Mouse (Mus musculus) layer of hippocampus, postnatal 14 days (tissue): Measurements from ENCODE around the gene Lgals1. TPM values are rescaled to one million over a fixed set of nuclear protein-coding genes. Genes with fewer than 3 reads are reported as not detected.

ENCODE experiments used
- DNase-seq, 2 experiments: peaks; one replicate each; pipeline ENCODE4 v3.0.0; 2021 to 2022; ENCODE audit warnings: low spot score in 2 of 2, mixed read lengths in 1 of 2
- total RNA-seq, 2 experiments: library from RNA; stranded (reverse); gene quantifications; 2 replicates each; pipeline ENCODE4 v1.2.3; 2021

Gene Lgals1
- total RNA-seq, 2 experiments from 2014 or later = 15.3 to 27.0 TPM

DNA sequence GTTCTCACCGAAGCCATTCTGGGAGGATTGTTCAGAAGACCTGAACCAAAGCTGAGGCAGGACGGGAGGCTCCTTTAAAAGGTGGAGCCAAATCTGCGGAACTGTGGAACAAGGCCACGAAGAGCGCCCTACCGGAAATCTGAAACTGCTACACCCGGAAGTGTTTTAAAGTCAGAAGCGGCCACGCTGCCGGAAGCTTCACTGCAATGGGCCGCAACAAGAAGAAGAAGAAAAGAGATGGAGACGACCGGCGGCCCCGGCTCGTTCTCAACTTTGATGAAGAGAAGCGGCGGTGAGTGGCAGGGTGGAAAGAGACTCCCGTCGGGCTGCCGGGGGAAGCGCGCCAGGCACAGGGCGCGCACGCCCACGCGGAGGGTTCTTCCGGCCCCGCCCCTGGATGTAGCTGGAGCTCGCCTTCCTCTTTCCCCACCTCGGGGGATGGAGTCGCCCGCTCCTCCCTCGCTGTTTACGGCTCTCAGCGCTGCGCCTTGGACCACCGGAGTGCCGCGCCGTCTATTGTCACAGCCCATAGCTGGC lies 8.3 kb downstream of the Lgals1 start, which contains the start of gene Nol12:
Gene Nol12 (plus strand): TSS at position 150 of the 537 bp plus-strand sequence.
- DNase-seq = peak; percentile 89 to 93

DNA sequence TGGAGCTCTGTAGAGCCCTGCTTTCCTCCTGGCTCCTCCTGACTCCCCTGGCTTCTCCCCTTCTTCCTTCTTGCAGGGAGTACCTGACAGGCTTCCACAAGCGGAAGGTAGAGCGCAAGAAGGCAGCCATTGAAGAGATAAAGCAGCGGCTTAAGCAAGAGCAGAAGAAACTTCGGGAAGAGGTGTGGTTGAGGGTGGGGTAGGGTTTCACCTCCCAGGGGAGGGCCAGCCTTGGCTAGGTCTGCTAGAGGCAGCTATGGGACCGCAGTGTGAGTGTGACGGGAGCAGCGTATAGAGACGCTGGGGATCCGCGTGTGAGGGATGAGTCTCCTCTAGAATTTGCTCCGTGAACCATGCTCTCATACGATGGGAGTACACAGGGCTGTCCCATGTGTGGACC lies 9.9 kb downstream of the Lgals1 start:
- no peak for DNase-seq

DNA sequence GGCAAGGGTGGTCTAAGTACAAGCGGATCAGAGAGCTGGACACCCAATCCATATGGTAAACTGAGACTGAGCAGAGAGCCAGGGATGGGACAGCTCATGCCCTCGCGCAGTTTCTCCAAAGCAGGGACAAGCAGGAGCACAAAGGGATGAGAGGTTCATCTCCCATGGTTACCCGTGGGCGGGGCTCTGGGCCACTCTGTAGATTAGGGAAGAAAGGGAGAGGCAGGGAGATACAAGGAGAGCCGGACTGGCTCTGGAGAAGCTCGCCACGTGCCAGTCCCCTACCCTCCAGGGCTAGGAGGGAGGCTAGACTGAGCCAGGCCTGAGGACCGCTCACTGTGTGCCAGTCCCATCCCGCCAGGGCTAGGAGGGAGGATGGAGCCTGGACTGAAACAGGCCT lies 10.8 kb downstream of the Lgals1 start:
- DNase-seq = no peak

DNA sequence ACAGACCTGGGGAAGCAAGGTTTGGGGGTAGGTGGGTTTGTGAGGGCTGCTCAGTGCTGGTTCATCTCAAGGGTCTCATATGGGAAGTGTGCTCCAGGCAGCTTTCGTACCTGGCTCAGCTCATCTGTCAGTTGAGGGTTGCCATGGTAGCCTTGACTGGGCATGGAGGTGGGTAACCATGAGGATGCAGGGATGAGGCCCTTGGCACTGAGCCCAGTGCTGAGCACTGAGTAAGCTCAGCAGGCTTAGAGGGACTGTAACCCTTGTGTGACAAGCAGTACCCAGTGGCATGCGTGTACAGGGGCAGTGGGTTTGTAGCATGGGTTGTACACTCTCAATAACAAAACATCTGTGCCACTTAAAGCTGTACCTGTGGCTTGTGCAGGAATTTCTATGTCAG lies 11.4 kb downstream of the Lgals1 start:
- DNase-seq = no peak

DNA sequence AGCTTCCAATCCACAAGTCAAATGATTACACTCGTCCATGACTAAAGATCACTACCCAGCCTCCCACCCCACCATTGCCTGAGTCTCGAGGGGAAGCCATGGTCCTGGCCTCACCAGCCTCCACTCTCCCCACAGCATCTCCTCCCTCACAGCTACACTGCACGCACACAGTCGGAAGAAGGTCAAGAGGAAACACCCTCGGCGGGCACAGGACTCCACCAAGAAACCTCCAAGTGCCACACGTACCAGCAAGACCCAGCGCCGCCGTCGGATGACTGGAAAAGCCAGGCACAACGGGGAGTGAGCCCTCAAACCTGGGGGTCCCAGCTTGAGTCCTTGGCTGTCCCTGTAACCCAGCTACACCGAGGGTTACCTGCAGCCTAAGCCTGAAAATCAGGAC lies 13.8 kb downstream of the Lgals1 start:
- DNase-seq = no peak

DNA sequence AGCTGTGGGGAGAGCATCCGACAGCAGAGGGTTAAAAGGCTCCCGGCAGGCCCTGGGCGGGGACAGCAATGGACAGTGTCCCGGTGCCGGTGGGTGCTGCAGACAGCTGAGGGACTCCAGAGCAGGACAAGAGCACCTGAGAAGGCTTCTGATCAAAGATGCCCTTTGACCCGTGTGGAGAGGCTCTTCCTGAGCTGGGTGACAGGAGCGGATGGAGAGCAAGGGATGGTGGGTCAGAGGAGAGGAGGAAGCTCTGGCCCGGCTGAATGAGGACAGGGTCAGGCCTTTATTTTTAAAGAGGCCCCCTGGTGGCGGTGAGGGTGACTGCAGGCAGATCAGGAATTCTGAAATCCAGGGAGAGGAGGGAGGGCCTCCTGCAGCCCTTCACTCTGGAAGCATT lies 16.1 kb downstream of the Lgals1 start:
- peak; percentile 84 for DNase-seq

DNA sequence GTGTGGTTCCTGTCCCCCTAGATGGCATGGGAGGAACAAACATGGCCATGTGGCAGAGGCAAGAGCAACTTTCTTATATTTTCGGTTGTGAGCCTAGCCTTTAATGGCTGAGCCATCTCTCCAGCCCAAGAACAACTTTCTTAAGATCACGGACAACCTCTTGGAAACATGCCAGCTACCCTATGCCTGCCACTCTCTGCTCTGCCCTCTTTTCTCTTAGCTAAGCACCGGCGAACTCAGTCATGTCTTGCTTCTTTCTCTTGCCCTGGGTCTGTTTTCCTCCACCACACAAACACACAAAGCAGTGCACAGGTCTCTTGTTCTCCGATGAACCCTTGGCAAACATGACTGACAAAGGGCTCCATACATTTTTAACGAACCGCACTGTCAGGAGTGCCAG lies 19.7 kb downstream of the Lgals1 start:
- DNase-seq = no peak

DNA sequence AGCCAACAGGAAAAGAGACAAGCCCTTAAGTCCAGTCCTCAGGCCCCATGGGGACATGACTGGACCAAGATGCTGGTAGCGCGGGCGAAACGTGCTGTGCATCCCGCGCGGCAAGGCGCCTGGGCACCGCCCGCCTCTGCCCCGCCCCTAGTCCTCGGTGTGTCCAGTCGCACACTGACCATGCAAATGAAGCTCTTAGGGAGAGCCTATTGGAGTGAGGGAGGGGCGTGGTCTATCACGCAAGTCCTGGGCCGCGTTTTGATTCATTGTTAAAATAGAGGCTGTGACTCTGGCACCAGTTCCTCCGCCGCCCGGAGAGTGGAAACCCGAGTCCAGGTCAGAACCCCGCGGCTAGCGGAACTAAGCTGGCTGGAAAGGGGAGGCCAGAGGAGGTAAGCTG lies 21.1 kb downstream of the Lgals1 start, which contains the start of gene Triobp:
Gene Triobp (plus strand): TSS at position 68 of the 400 bp plus-strand sequence.
- peak; percentile 66 to 91 for DNase-seq

DNA sequence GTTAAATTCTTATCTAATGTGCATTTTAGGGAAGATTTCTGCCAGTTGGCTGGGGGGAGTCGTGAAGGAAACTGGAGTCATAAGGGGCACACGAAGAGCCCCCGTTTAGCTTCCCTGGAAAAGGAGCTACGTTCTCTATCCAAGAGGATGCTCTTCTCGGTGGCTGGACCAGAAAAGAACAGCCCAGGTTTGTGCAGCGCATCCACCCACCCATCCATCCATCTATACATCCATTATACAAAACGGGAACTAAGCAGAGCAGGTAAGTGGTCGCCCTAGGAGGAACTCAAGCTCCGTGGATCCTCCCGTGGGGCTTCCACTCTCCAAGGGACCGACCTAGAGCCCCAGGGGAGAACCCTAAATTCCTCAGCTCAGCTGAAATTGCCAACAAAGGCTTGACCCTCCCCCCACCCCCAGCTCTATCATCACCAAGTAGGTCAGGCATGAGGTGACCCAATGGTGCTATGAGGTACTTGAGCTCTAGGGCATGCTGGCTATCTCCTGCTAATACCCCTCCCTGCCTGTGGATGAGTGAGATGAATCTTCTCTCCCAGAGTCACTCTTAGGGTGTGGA lies 21.7 kb downstream of the Lgals1 start:
- DNase-seq = no peak

DNA sequence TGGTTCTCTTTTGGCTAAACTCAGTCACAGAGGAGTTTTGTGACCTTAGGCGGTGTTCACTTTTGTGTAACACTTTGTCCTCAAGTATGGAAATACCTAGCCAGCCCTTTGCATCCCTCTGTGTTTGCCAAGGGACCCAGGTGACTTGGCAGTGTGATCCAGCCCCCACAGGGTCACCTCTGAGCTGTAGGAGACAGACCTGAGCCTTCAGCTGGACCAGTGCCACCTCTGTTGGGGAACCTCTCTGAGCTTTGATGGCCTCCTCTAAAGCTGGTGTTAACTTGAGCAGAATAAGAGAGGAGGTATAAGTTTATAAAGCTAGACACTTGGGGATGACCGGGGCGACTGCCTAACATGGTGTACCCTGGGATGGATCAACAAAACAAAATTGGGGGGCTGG lies 22.4 kb downstream of the Lgals1 start:
- DNase-seq = no peak

DNA sequence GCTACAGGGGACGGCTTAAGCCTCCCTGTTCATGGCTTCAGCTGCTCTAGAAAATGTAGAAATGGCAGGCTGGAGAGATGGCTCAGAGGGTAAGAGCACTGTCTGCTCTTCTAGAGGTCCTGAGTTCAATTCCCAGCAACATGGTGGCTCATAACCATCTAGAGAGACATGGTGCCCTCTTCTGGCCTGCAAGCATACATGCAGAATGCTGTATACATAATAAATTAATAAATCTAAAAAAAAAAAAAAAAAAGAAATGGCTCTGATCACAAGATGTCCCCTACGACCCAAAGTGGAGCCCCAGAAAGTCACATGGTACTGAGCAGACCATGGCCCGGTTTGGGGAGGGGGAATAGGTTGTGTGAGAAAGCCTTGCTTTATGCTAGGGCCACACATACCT lies 29.1 kb downstream of the Lgals1 start:
- DNase-seq = no peak

DNA sequence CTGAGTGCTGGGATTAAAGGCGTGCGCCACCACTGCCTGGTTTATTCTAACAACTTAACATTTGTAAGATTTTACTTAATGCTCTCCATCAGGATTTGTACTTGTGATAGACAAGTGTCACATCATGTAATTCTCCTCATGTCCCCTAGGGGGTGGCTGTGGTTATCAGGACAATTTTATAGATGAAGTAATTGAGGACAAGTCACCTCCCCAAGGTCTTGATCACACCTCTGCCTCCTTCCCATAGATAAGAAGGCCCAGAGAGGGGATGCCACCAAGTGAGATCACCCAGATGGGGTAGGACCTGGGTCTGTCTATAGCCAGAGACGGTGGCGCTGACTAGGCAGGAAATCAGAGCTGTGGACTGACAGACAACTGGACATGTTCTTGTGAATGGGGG lies 29.8 kb downstream of the Lgals1 start:
- DNase-seq = no peak

DNA sequence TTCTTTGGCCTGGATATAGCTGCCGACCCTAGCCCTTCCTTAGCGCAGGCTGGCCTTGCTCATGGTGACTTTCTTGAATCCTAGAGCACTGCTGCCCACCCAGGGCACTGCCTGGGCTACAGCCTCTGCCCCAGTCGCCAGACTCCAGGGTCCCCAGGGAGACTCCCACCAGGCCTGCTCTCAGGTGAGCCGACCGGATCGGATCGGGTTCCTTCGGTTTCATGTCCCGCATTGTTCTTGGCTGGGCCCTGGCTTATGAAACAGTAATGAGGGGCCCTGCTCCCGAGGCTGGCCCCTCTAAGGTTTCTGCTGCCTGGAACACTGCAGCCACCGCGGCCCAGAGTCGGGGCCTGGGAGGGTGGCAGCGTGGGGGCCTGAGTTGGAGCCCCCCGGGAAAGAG lies 30.5 kb downstream of the Lgals1 start:
- no peak for DNase-seq

DNA sequence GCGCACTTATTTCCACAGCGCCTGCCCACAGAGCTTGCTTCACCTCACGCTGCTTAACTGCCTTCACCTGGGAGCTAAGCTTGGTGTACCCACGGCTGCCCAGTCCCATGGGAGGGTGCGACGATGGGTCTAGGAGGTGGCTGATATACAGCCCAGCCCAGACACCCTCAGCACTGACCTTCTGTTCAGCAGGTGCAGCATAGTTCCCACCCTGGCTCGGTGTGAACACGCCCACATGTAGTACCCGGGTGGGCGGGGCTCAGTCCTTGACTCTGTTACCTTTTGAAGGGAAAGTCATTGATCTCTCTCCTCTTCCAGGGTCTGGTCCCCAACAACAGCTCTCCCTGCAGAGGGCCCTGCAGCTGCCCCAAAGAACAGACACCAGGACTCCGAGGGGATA lies 33.0 kb downstream of the Lgals1 start:
- no peak for DNase-seq

DNA sequence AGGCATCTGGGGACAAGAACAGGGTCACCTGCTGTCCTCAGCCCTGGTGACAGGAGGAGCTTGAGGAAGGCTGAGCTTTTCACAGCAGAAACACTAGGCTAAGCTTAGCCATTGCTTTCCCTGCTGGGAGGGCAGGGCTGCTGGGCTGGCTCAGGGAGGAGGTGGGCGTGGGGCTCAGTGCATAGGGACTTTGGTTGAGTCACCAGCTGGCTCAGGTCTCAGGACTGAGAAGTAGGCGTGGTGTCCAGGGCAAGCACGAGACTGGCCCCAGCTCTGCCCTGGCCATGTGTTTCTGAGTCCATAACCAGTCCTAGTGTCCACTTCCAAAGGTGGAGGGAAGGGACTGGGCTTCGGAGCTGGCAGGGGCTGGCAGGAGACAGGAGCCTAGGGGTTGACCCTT lies 33.6 kb downstream of the Lgals1 start:
- no peak for DNase-seq

DNA sequence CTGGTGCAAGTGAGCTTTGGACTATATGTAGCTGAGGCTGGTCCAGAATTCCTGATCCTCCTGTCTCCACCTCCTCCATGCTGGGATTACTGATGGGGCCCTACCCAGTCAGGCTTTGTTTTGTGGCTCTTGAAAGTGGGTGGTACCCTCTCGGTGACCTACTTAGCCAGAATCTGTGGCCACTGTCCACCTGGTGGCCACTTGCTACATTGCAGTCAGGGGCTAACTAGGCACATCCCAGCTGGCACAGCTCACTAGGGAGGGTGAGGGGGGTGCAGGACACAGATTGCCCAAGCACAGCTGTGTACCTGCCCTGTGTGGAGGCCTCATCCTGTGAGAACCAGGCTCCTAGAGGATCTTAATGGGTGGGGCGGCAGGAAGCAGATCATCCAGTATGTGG lies 36.4 kb downstream of the Lgals1 start:
- DNase-seq = peak in 1 of 2 experiments; percentile 41

DNA sequence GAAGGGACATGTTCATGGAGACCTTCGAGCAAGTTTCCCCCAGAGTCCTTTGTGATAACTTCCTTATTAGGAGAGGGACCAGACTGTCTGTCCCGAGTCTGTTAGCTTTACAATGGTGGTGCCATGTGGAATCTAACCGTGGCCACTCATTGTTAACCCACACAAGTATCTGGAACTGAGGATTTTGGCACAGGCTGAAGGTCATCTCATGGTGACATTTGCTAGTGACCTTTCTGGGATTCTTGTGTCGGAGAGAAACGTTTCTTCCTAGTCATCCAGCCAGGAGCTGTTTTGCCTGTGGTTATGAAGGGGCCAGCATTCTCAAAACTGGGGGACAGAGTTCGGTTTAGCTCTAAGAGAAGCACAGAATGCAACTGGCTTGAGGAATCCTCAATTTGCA lies 45.1 kb downstream of the Lgals1 start:
- no peak for DNase-seq

DNA sequence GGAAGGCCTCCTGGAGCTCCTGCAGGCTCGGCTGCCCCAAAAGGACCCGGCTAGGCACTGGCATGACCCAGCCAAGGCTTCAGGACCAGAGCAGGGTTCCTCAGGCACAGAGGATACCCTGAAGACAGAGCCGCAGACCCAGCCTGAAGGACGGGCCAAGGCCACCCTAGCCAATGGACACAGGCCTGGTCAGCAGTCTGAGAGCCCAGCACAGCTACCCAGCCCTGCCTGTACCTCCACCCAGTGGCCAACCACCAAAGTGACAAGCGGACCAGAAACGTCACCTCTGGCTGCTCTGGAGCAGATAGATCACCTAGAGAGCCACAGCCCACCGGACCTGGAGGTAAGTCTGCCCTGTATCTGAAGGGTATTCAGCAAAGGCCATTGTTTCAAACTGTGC lies 47.4 kb downstream of the Lgals1 start:
- no peak for DNase-seq

DNA sequence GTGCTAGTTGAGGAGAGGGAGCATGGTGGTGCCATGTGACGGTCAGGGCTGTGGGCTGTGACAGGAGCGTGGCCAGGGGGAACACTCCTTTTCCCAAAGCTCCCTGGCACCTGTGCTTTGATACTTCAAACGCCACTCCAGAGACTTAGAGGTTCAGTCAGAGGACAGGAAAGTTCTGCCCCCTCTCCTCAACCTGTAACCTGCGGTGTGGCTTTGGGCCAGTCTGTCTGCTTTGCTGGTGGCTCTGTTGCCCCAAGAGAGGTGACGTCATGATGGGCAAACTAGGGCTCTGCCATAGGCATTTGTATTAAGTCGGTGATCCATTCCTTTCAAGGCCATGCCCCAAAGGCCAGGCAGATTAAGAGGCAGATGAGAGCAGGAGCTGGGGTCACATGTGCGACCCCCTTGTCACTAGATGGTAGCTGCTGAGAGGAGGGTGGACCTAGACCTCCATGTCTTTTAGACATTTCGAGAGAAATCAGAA lies 51.2 kb downstream of the Lgals1 start:
- no peak for DNase-seq

DNA sequence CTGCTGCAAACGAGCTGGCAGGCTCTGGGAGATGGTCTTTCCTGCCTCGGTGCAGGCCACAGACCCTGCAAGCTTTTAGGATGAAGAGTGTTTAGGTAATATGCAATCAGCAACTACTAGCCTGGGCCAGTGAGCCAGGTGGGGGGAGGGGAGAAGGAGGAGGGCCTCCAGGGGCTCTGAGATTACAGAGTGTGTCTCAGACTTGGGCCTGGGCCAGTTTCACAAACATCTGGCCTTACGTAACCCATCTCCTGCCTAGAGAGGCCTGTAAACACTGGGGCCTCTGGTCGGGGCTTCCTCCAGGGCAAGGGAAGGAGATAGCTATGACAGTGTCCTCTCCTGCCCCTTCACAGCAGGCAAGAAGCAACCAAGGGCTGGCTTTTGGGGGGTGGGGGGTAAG lies 52.4 kb downstream of the Lgals1 start:
- DNase-seq = no peak
